Mouse (Mus musculus): ENCODE data around the gene Sirt3. TPM values are rescaled to one million over a fixed set of nuclear protein-coding genes. Genes with fewer than 3 reads are reported as not detected.

Gene Sirt3
- polyA plus RNA-seq, 1 experiment from 2014 or later: 66.9 TPM

- 34% methylated on average over 7 of the region's 7 CpGs for WGBS (ENCODE audit: insufficient replicate concordance)
- Histone ChIP-seq H3K27me3 (ENCODE audit: insufficient read depth, low read length) (no peaks in the 10 kb centered on the region), H3K9me3 (ENCODE audit: low read length) (no peaks in the 10 kb centered on the region), H3K36me3 (replicated peaks; ENCODE audit: insufficient read depth, low read length) (no peaks in the 10 kb centered on the region), H3K4me3 (ENCODE audit: low read depth, low read length) (no peak overlapping the region), H3K4me1 (ENCODE audit: insufficient read depth) (peaks cover 7% of the 10 kb centered on the region), H3K9ac (replicated peaks) (no peak overlapping the region; the same call in 1 of the 2 replicates), H3K27ac (ENCODE audit: low read depth) (peak overlapping the region; percentile 86), H3K4me2 (ENCODE audit: low read depth, low read length) (peak overlapping the region; percentile 75)
- ATAC-seq (peak; percentile 58), DNase-seq (peak; percentile 60)
- TF ChIP-seq EP300 (IDR thresholded peaks at IDR 0.05; ENCODE audit: low read depth) (no peak), CTCF (IDR thresholded peaks at IDR 0.05; ENCODE audit: low read depth) (no peak)
Observed at GRCm38 (mm10) chr7:140908181-140908580, 26.1 kb upstream of the Sirt3 start.

DNA sequence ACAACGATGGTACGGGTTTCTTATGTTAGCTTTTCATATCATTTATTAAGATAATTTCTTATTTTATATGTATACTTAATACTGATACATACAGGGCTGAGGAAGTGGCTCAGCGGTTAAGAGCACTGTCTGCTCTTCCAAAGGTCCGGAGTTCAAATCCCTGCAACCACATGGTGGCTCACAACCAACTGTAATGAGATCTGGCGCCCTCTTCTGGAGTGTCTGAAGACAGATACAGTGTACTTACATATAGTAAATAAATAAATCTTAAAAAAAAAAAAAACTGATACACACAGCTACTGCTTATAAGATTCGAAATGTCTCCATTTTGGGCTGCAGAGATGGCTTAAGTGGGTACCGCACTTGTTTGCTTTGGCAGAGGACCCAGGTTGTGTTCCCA, 25.6 kb upstream of the Sirt3 start:
- Histone ChIP-seq H3K4me3 (ENCODE audit: low read depth, low read length) (no peak overlapping the region), H3K4me2 (ENCODE audit: low read depth, low read length) (peak overlapping the region; percentile 64), H3K9ac (replicated peaks) (no peak overlapping the region), H3K9me3 (ENCODE audit: low read length) (no peaks in the 10 kb centered on the region), H3K36me3 (replicated peaks; ENCODE audit: insufficient read depth, low read length) (no peaks in the 10 kb centered on the region), H3K4me1 (ENCODE audit: insufficient read depth) (peaks cover 5% of the 10 kb centered on the region), H3K27me3 (ENCODE audit: insufficient read depth, low read length) (no peaks in the 10 kb centered on the region), H3K27ac (ENCODE audit: low read depth) (peak overlapping the region; percentile 86)
- WGBS (ENCODE audit: insufficient replicate concordance): 75% methylated on average over 7 of the region's 7 CpGs
- DNase-seq (no peak), ATAC-seq (no peak)
- TF ChIP-seq CTCF (IDR thresholded peaks at IDR 0.05; ENCODE audit: low read depth): peak; percentile 40
- TF ChIP-seq EP300 (IDR thresholded peaks at IDR 0.05; ENCODE audit: low read depth): no peak

- Histone ChIP-seq H3K4me2 (ENCODE audit: low read depth, low read length) (peak overlapping the region; percentile 64), H3K27ac (ENCODE audit: low read depth) (peak overlapping the region; percentile 86), H3K4me3 (ENCODE audit: low read depth, low read length) (peak overlapping the region; percentile 45), H3K36me3 (replicated peaks; ENCODE audit: insufficient read depth, low read length) (no peaks in the 10 kb centered on the region), H3K4me1 (ENCODE audit: insufficient read depth) (no peaks in the 10 kb centered on the region; the same call in none of the 2 replicates), H3K9me3 (ENCODE audit: low read length) (no peaks in the 10 kb centered on the region), H3K27me3 (ENCODE audit: insufficient read depth, low read length) (no peaks in the 10 kb centered on the region), H3K9ac (replicated peaks) (peak overlapping the region; percentile 61)
- DNase-seq: no peak
- TF ChIP-seq EP300 (IDR thresholded peaks at IDR 0.05; ENCODE audit: low read depth) (no peak), CTCF (IDR thresholded peaks at IDR 0.05; ENCODE audit: low read depth) (no peak)
- WGBS (ENCODE audit: insufficient replicate concordance): 71% methylated on average over 13 of the region's 13 CpGs
- no peak for ATAC-seq
Observed at GRCm38 (mm10) chr7:140907131-140907530, 25.0 kb upstream of the Sirt3 start.

- ATAC-seq (peak; percentile 67), DNase-seq (no peak)
- 42% methylated on average over 2 of the region's 2 CpGs for WGBS (ENCODE audit: insufficient replicate concordance)
- no peaks in the 10 kb centered on the region for H3K9me3 ChIP-seq (ENCODE audit: low read length)
- peak overlapping the region; percentile 64 for H3K4me2 ChIP-seq (ENCODE audit: low read depth, low read length)
- no peak for TF ChIP-seq EP300 (IDR thresholded peaks at IDR 0.05; ENCODE audit: low read depth)
- no peak for TF ChIP-seq CTCF (IDR thresholded peaks at IDR 0.05; ENCODE audit: low read depth)
- peak overlapping the region; percentile 61; the same call in 1 of the 2 replicates for H3K9ac ChIP-seq (replicated peaks)
- no peaks in the 10 kb centered on the region for H3K36me3 ChIP-seq (replicated peaks; ENCODE audit: insufficient read depth, low read length)
- H3K4me3 ChIP-seq (ENCODE audit: low read depth, low read length): peak overlapping the region; percentile 45
- H3K27me3 ChIP-seq (ENCODE audit: insufficient read depth, low read length): no peaks in the 10 kb centered on the region
- no peaks in the 10 kb centered on the region; the same call in 1 of the 2 replicates for H3K4me1 ChIP-seq (ENCODE audit: insufficient read depth)
- H3K27ac ChIP-seq (ENCODE audit: low read depth): peak overlapping the region; percentile 86
Observed at GRCm38 (mm10) chr7:140905642-140906081, 23.6 kb upstream of the Sirt3 start.

DNA sequence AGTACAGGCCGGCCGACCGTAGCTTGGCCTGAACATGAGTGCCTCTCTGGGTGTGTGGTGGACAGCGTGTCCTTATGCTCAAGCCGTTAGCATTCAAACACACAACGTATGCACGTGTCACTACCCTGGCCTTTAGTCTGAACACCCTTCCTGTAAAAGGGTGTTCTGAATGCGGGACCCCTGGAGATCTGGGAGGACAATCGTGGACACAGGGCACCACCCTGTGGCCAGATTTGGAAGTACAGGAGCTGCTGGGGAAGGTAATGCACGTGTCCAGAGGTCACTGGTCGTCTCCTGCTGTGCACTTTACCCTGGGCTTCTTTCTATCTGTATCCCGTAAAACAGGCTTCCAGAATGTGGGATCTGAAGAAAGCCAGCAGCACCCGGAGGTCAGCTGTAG, 21.1 kb upstream of the Sirt3 start:
- Histone ChIP-seq H3K9me3 (ENCODE audit: low read length) (no peaks in the 10 kb centered on the region), H3K27me3 (ENCODE audit: insufficient read depth, low read length) (no peaks in the 10 kb centered on the region), H3K27ac (ENCODE audit: low read depth) (peak overlapping the region; percentile 52; the same call in 1 of the 2 replicates), H3K4me2 (ENCODE audit: low read depth, low read length) (no peak overlapping the region), H3K9ac (replicated peaks) (no peak overlapping the region; the same call in 1 of the 2 replicates), H3K36me3 (replicated peaks; ENCODE audit: insufficient read depth, low read length) (peaks cover 7% of the 10 kb centered on the region; the same call in 1 of the 2 replicates), H3K4me3 (ENCODE audit: low read depth, low read length) (no peak overlapping the region), H3K4me1 (ENCODE audit: insufficient read depth) (no peaks in the 10 kb centered on the region; the same call in 1 of the 2 replicates)
- TF ChIP-seq EP300 (IDR thresholded peaks at IDR 0.05; ENCODE audit: low read depth) (no peak), CTCF (IDR thresholded peaks at IDR 0.05; ENCODE audit: low read depth) (peak; percentile 96)
- 20% methylated on average over 13 of the region's 13 CpGs for WGBS (ENCODE audit: insufficient replicate concordance)
- DNase-seq: peak; percentile 87
- ATAC-seq: peak; percentile 43

DNA sequence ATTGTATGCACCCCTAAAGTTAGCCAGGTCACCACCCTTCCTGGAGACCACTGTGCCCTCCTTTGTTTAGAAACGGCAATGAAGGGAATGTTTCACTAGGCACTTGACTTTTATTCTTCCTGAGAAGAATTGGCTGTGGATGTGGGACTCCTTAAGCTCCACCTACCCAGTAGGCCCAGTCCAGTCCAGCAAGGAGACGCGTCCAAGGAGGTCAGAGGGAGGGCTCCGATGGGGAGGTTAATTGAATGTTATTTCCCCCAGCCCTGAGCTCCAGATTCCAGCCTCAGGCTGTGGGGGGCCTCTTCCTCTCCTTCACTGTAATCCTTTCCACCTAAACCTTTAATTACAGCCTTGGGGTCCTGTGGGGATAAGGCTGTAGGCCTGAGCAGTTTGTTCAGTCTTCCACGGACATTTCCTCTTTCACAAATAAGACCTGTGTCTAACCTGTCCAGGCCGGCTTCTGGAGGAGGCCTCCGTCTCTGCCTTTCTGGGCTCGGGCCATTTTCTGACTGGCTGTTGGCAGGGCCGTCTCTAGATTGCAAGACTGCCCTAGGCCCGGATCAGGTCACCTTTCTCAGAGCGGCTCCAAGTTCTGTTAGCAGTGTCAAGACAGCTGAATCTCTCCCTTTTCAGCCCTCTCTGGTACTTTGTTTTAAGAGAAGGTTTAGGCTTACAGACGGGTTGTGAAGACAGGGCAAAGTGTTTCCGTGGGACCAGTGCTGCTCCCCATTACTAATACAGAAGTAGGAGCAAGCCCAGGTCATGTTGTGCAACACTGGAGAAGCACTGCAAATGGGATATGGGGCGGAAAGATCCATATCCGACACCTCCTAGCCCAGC, 20.1 kb upstream of the Sirt3 start:
- no peaks in the 10 kb centered on the region for H3K4me1 ChIP-seq (ENCODE audit: insufficient read depth)
- WGBS (ENCODE audit: insufficient replicate concordance): 75% methylated on average over 15 of the region's 15 CpGs
- H3K27ac ChIP-seq (ENCODE audit: low read depth): no peak overlapping the region
- H3K4me2 ChIP-seq (ENCODE audit: low read depth, low read length): no peak overlapping the region
- H3K9ac ChIP-seq (replicated peaks): no peak overlapping the region
- no peaks in the 10 kb centered on the region for H3K9me3 ChIP-seq (ENCODE audit: low read length)
- ATAC-seq (no peak), DNase-seq (no peak)
- peaks cover 17% of the 10 kb centered on the region for H3K36me3 ChIP-seq (replicated peaks; ENCODE audit: insufficient read depth, low read length)
- no peaks in the 10 kb centered on the region for H3K27me3 ChIP-seq (ENCODE audit: insufficient read depth, low read length)
- no peak overlapping the region for H3K4me3 ChIP-seq (ENCODE audit: low read depth, low read length)
- TF ChIP-seq EP300 (IDR thresholded peaks at IDR 0.05; ENCODE audit: low read depth) (no peak), CTCF (IDR thresholded peaks at IDR 0.05; ENCODE audit: low read depth) (no peak)

Data from liver, postnatal 0 days (tissue).